Mouse (Mus musculus) E14TG2a.4 (cell line): ENCODE data around the gene Gltp.

Experiments
- CTCF ChIP-seq: conservative IDR thresholded peaks from 2 replicates; pipeline ENCODE4 v1.5.1; 2014; ENCODE audit warnings: low read length
- NANOG ChIP-seq: IDR thresholded peaks from 2 replicates; pipeline ENCODE4 v1.6.1; 2014; ENCODE audit warnings: borderline replicate concordance, low read length, mixed read lengths
- POU5F1 ChIP-seq: IDR thresholded peaks from 2 replicates; pipeline ENCODE4 v1.6.1; 2014; ENCODE audit warnings: low read length, borderline replicate concordance

- TF ChIP-seq CTCF: no peak
- TF ChIP-seq NANOG: no peak
- TF ChIP-seq POU5F1: no peak
Measured at GRCm38 (mm10) chr5:114698044-114698746, 7.4 kb upstream of the Gltp start.
